Comparison of ENCODE assay signal across 8 mouse cellular contexts in the genomic region with DNA sequence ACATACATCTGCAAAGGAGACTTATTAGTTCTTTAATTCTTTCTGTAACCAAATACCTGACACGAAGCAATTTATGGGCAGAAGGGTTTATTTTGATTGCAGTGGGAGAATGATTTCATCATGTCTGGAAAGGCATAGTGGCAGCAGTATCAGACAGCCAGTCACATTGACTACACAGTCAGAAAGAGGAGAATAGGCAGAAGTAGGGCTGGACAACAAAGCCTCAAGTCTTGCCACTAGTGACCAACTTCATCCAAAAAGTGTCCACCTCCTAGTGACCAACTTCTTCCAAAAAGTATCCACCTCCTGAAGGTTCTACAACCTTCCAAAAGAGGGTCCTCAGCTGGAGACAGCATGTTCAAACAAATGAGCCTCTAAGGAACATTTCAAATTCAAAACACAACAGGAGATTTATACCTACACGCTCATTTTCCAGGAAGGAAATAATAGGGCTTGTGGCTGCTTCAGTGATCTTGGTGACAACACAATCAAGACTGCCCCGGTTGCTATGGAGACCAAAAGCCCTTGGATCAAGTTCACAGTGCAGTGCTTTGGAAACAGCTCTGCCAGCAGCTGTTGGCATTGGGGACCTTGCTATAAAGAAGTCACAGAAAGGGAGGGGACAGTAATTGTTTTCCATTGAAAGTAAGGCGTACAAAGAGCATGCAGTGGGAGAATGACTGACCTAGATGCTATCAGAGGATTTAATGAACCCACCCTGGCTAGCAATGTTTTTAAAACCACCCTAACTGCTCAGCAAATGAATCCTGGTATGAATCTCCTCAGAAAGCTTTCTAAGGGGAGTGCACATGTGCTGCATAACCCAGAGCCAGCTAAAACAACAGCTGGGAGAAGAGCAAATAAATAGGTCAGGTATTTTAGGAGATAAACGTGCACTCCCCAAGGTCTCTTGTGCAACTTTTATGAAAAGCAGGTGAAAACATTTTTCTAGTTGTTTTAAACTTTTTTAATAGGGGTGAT.
DNase-seq lines count a peak whose midpoint lies in the region; ATAC-seq and TF ChIP-seq lines count a peak whose summit lies in the region.

No protein-coding gene starts in this region.

- peak; percentile 21 for DNase-seq in gastrocnemius, adult 18-20 months (ENCODE audit: low spot score)
- DNase-seq in gastrocnemius, adult 8-10 months (ENCODE audit: low spot score in 2 of 2) = no peak
- DNase-seq in embryo, embryonic 10 days (ENCODE audit: low spot score) = peak; percentile 74
- DNase-seq in gastrocnemius, postnatal 4 days (ENCODE audit: low spot score in 2 of 2) = peak; percentile 17 to 26
- peak; percentile 10 to 24 for DNase-seq in layer of hippocampus, adult 2 months (ENCODE audit: low spot score in 2 of 2)
- peak; percentile 64 for DNase-seq in neural tube, embryonic 11.5 days (ENCODE audit: low spot score)
- no peak for DNase-seq in spleen, adult 18-20 months
- DNase-seq in thymus, postnatal 25 days = no peak

- no peak overlapping the region for H3K4me2 ChIP-seq in neural tube, embryonic 11.5 days (ENCODE audit: low read depth)

- no peak overlapping the region for H3K9ac ChIP-seq in neural tube, embryonic 11.5 days (ENCODE audit: low read length)

- H3K27ac ChIP-seq in layer of hippocampus, adult 2 months = no peak overlapping the region
- H3K27ac ChIP-seq in neural tube, embryonic 11.5 days (ENCODE audit: low read depth, low read length) = no peak overlapping the region

- H3K4me1 ChIP-seq in neural tube, embryonic 11.5 days (ENCODE audit: control insufficient read depth, insufficient read depth, low read length) = no peaks in the 10 kb centered on the region

- 52% methylated on average over 5 of the region's 5 CpGs for WGBS in neural tube, embryonic 11.5 days

- H3K36me3 ChIP-seq in neural tube, embryonic 11.5 days (ENCODE audit: control insufficient read depth, insufficient read depth, low read length) = no peaks in the 10 kb centered on the region

- ATAC-seq in neural tube, embryonic 11.5 days (ENCODE audit: insufficient read depth, low FRiP score, low TSS enrichment) = peak; percentile 92

- H3K4me3 ChIP-seq in layer of hippocampus, adult 2 months = no peak overlapping the region
- no peak overlapping the region for H3K4me3 ChIP-seq in neural tube, embryonic 11.5 days (ENCODE audit: low read depth, low read length)

- no peaks in the 10 kb centered on the region for H3K27me3 ChIP-seq in neural tube, embryonic 11.5 days (ENCODE audit: control insufficient read depth, insufficient read depth, low read length)

- TF ChIP-seq CTCF in layer of hippocampus, adult 2 months (conservative IDR thresholded peaks at IDR 0.05) = no peak

- H3K9me3 ChIP-seq in neural tube, embryonic 11.5 days (ENCODE audit: control insufficient read depth, low read length) = no peaks in the 10 kb centered on the region

Comparison
In these comparisons a context has a peak if more than half of its experiments do, and no peak if none do; other contexts are left out.
1. DNase-seq: peak in gastrocnemius, adult 18-20 months (single experiment), embryo, embryonic 10 days (single experiment), gastrocnemius, postnatal 4 days (2 of 2), layer of hippocampus, adult 2 months (2 of 2) and neural tube, embryonic 11.5 days (single experiment); none in gastrocnemius, adult 8-10 months (0 of 2), spleen, adult 18-20 months (0 of 2) and thymus, postnatal 25 days (single experiment).